Mouse (Mus musculus) limb, embryonic 11.5 days (tissue): ENCODE measurements around the gene 1810046K07Rik. TPM values are rescaled to one million over a fixed set of nuclear protein-coding genes. Genes with fewer than 3 reads are reported as not detected.

Experiments used
- ATAC-seq: fragments of 200-750 bp; cut with Nextera tagmentation; 2 replicates; pipeline ENCODE4 v1.8.0; 2017; ENCODE audit warnings: low read depth; ENCODE audit not compliant: insufficient number of reproducible peaks, low FRiP score, low TSS enrichment
- DNase-seq: peaks from one replicate; pipeline ENCODE4 v3.0.0-alpha.2; 2015; ENCODE audit warnings: low spot score
- H3K27ac ChIP-seq: fragments of 300-500 bp; sonication (generic); replicated peaks from 2 replicates; pipeline ENCODE4 v1.5.1; 2014; ENCODE audit warnings: low read depth, mild to moderate bottlenecking, low read length
- H3K27me3 ChIP-seq: fragments of 300-500 bp; sonication (generic); 2 replicates; pipeline ENCODE4 v1.6.1; 2014; ENCODE audit warnings: mild to moderate bottlenecking, low read length, mixed read lengths; ENCODE audit not compliant: control insufficient read depth, insufficient read depth
- H3K36me3 ChIP-seq: fragments of 300-500 bp; sonication (generic); 2 replicates; pipeline ENCODE4 v1.6.1; 2014; ENCODE audit warnings: mild to moderate bottlenecking, low read length, moderate library complexity, mixed read lengths; ENCODE audit not compliant: control insufficient read depth, insufficient read depth
- H3K4me1 ChIP-seq: fragments of 300-500 bp; sonication (generic); 2 replicates; pipeline ENCODE4 v1.6.1; 2014; ENCODE audit warnings: low read length, mixed read lengths; ENCODE audit not compliant: control insufficient read depth, insufficient read depth
- H3K4me2 ChIP-seq: fragments of 300-500 bp; sonication (generic); 2 replicates; pipeline ENCODE4 v1.6.1; 2014; ENCODE audit warnings: low read depth, mild to moderate bottlenecking, moderate library complexity; ENCODE audit not compliant: severe bottlenecking
- H3K4me3 ChIP-seq: fragments of 300-500 bp; sonication (generic); 2 replicates; pipeline ENCODE4 v1.5.1; 2014; ENCODE audit warnings: low read depth, low read length
- H3K9ac ChIP-seq: fragments of 300-500 bp; sonication (generic); 2 replicates; pipeline ENCODE4 v1.6.1; 2014; ENCODE audit warnings: mild to moderate bottlenecking, low read length
- H3K9me3 ChIP-seq: fragments of 300-500 bp; sonication (generic); 2 replicates; pipeline ENCODE4 v1.6.1; 2016; ENCODE audit warnings: low read length; ENCODE audit not compliant: control insufficient read depth
- WGBS: fragments of 180-500 bp; shearing (Covaris S2); extraction: QIAGEN DNeasy Blood & Tissue Kit; methylation state at CpG from one replicate; pipeline ENCODE4 v1.1.7; 2014; 5-methylcytosine and 5-hydroxymethylcytosine counted together
- polyA plus RNA-seq: library from polyadenylated mRNA; unstranded; fragments of >200 nt; fragmentation: Nextera tagmentation; extraction: Ambion mirVana; gene quantifications from 2 replicates; pipeline ENCODE4 v1.2.1, GENCODE M21; 2014

Gene 1810046K07Rik
- polyA plus RNA-seq, 1 experiment from 2014 or later: not detected

DNA sequence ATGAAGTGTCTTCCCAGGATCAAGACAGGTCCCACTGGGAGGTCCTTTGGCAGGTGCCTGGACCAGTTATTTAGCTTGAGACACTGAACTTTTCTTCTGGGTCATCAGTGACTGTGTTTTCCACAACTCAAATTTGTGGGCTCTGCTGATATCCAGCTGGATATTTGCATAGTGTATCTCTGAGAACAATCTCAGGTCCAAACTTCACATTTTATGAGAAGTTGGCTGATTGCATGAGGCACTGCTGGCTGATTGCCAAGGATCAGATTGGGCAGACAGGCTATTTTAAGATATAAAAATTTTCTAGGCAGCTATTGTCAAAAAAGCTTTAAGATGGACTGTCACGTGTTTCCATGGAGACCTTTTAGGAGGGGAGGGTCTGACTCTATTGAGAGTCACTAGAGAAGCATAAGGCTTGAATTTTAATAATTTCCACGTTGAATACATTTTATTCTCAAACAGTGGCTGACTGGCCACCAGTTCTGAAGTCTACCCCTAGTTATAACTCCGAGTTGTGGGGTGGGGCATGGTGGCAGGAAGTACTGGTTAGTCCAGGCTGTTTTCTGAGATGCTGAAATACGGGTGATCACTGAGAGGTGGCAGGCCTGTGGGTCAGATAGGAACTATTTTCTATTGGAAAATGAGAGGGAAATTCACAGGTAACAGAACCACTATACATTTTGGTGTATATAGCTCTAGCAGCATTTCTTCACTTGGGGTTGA lies 71.8 kb downstream of the 1810046K07Rik start:
- H3K36me3 ChIP-seq: no peaks in the 10 kb centered on the region
- peaks cover 1% of the 10 kb centered on the region for H3K4me1 ChIP-seq
- no peak overlapping the region for H3K27ac ChIP-seq
- WGBS: 71% methylated on average over 4 of the region's 4 CpGs
- H3K4me2 ChIP-seq: no peak overlapping the region
- ATAC-seq (no peak), DNase-seq (no peak)
- no peak overlapping the region for H3K4me3 ChIP-seq
- no peaks in the 10 kb centered on the region for H3K9me3 ChIP-seq
- no peak overlapping the region for H3K9ac ChIP-seq
- no peaks in the 10 kb centered on the region for H3K27me3 ChIP-seq

Other genes with a start within 250 kb of the 1810046K07Rik start
- gene 4833427G06Rik, start 226.8 kb downstream of the 1810046K07Rik start, polyA plus RNA-seq: not detected in 2 replicates
- gene Gm32742, start 163.4 kb downstream of the 1810046K07Rik start, polyA plus RNA-seq: 0.01 TPM in 1 of 2 replicates, not detected in the other
- not detected in 2 replicates for gene Pou2af1, start 115.2 kb downstream of the 1810046K07Rik start, polyA plus RNA-seq
- gene Colca2, start 50.3 kb downstream of the 1810046K07Rik start, polyA plus RNA-seq: 1.8 and 2.2 TPM in 2 replicates